Mouse (Mus musculus): ENCODE results near the gene Doxl2.

Doxl2 gene

DNA sequence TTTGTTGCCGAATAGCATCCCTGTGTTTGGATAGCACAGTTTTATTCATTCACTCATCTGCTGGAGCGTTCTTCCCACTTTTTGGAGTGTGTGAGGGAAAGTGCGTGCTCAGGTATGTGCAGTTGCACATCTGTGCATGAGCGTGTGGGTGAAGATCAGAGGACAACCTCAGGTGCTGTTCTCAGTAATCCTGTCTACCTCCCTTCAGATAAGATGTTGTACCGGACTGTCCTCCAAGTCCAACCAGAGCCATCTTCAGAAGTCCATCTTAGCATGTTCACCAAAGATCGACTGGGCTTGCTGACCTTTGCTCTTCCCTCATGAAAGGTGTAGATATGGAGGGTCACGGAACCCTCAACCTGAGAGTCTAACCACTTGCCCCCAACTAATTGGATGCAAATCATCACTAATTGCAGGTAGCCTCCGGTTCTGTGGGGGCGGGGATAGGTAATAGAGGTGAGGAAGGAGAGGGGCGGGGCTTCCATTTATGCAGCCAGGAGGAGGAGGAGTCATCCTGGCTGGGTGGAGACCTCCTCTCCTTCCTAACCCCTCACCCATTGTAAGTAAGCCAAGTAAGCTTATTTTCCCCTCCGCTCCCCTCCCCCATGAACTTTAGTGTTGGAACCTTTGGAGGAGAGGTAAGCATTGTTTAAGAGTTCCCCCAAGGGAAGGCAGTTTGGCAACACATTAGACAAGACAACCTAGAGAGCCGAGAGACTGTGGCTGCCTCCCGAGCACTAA lies 33.8 kb downstream of the Doxl2 start:
- in situ Hi-C loops (cut with MboI; ENCODE audit: low sequenced_read_pairs) = no loop called here

- in situ Hi-C loops (cut with MboI; ENCODE audit: low sequenced_read_pairs) = no loop called here
These were observed 34.4 kb downstream of the Doxl2 start for GRCm38 (mm10) chr6:49009161-49009555.

GRCm38 (mm10) chr6:49009665-49010064 lies 34.9 kb downstream of the Doxl2 start:
- in situ Hi-C loops (cut with MboI; ENCODE audit: low sequenced_read_pairs) = no loop called here

DNA sequence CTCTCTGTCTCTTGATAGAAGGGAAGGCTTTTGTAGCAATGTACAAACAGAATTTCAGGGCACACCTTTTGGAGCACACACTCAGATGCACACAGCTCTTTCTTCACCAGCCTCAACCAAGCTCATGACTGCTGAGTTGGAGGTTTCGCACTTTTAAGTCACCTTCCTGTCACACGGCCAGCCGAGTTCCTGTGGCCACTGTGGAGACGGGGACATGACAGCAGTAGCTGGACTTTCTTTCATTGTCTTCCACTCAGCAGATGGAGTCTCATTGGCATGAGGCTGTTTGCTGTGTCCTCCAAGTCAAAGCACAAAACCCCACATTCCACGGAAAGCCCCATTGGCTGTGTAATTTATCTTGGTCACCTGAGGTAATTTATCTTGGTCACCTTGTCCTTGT lies 36.4 kb downstream of the Doxl2 start:
- in situ Hi-C loops (cut with MboI; ENCODE audit: low sequenced_read_pairs) = no loop called here

GRCm38 (mm10) chr6:49013023-49013422 lies 38.3 kb downstream of the Doxl2 start:
- in situ Hi-C loops (cut with MboI; ENCODE audit: low sequenced_read_pairs) = no loop called here

GRCm38 (mm10) chr6:49013458-49013857 lies 38.7 kb downstream of the Doxl2 start:
- in situ Hi-C loops (cut with MboI; ENCODE audit: low sequenced_read_pairs) = no loop called here

DNA sequence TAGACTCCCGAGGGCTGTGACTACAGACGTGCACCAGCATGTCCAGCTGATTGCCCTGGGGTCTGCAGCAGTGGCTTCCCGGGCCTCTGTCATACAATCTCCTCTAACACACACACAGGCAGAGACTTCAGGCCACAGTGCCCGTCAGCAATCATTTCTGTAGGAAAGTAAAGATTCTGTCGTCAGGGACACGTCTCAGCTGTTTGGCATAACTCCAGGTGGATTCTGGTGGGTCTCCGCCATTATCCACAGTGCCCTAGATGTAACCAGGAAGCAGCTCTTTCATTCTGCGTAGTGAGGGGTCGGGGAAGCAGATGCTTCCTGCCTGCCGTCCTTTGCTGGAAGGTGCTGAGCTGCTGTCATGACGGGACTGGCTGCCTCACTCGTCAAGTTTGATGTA lies 42.4 kb downstream of the Doxl2 start:
- in situ Hi-C loops (cut with MboI; ENCODE audit: low sequenced_read_pairs) = no loop called here

DNA sequence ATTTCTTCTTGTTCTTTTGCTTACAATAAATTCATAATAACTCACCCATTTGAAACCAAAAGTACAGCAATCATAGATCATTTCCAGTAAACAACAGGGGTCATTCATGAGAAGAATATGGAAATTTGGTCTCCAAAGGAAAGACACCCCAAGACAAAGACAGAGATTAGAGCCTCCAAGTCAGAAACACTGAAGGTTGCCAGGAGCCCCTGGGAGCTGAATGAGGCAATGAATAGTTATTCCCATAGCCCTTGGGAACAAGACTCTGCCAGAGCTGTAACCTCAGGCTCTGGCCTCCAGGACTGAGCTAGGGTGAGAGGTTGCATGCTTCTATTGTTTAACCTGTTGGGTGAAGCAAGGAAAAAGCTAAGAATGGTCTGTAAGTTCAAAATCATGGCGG lies 44.6 kb downstream of the Doxl2 start:
- in situ Hi-C loops (cut with MboI; ENCODE audit: low sequenced_read_pairs) = no loop called here

- in situ Hi-C loops (cut with MboI; ENCODE audit: low sequenced_read_pairs) = no loop called here
These were observed 46.6 kb downstream of the Doxl2 start for GRCm38 (mm10) chr6:49021141-49022012.

DNA sequence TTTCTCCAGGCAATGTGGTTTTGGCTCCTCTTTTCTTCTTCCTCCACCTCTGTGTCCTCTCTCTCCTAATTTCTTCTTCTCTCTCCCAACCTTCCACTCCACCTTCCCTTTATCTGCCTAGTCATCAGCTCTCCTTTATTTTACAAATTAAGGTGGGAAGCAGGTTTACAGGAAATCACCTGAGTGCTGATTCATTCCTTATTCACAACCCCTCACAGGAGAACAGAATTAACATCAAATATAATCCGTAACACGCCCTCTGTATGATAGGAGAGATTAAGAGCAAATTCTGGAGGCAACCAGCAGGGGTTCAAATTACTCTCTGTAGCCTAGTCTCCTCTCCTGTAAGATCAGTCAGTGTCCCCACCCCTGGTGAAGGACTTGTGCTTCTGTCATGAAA lies 47.6 kb downstream of the Doxl2 start:
- in situ Hi-C loops (cut with MboI; ENCODE audit: low sequenced_read_pairs) = no loop called here

DNA sequence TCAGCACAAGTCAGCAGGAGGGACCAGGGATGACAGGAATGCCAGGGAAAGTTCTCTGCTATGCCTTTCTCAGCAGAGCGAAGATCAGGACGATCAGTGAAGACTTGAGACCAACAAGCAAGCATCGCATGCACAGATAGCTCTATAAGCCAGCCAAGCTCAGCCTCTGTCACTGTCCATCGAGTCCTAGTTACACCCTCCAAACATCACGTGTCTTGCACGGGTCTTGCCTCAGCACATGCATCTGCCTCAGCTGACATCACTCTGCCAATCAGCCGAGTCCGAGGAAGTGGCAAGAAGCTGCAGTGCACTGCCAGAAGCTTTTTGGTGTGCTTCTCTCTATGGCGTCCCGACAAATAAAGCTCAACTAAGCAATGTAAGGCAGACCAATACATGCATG lies 48.6 kb downstream of the Doxl2 start:
- in situ Hi-C loops (cut with MboI; ENCODE audit: low sequenced_read_pairs) = no loop called here

GRCm38 (mm10) chr6:49025290-49025689 lies 50.5 kb downstream of the Doxl2 start:
- in situ Hi-C loops (cut with MboI; ENCODE audit: low sequenced_read_pairs) = no loop called here

DNA sequence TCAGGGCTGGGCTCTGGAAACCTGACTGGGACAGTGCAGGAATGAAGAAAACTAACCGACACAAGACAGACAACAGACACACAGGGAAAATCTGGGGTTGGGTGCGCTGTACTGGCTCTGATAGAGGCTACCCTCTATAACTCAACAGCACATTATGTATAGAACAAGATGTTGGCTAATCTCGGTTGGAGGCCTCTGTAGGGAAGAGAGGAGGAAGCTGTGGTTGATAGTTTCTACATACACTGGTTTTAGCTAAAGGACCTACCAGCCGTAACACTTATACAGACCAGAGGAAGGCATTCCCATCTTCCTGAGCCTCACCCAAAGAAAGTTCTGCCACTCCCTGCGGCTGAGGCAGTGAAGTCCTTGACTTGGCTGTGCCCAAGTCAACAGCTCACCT lies 51.7 kb downstream of the Doxl2 start:
- in situ Hi-C loops (cut with MboI; ENCODE audit: low sequenced_read_pairs) = no loop called here

DNA sequence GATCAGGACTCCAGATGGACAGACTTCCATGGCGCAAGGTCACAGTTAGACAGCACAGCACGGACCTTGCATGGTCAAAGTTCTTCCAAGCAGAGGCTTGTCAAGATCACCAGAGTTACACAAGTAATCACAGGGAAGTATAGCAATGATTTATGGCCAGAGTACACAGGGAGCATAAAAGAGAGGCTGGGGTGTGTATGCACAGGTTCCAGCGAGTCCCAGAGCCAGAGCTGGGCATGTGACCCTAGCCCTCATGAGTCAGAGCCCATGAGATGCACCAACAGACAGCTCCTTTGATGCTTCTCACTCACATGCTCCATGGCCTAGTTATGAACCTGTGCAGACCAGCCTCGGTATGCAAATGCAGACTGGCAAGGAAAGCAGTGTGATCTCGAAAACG lies 53.3 kb downstream of the Doxl2 start:
- in situ Hi-C loops (cut with MboI; ENCODE audit: low sequenced_read_pairs) = no loop called here

Data from CH12F3 (cell line).